Mouse (Mus musculus): ENCODE results near the gene Cdh4.

Cdh4 gene

GRCm38 (mm10) chr2:179790684-179791083 lies 348.5 kb downstream of the Cdh4 start:
- no peak for DNase-seq (ENCODE audit: low spot score)

GRCm38 (mm10) chr2:179792426-179793133 lies 350.3 kb downstream of the Cdh4 start:
- peak; percentile 56 for DNase-seq (ENCODE audit: low spot score)

GRCm38 (mm10) chr2:179794354-179794753 lies 352.1 kb downstream of the Cdh4 start:
- DNase-seq (ENCODE audit: low spot score), result no peak

GRCm38 (mm10) chr2:179795452-179795851 lies 353.2 kb downstream of the Cdh4 start:
- no peak for DNase-seq (ENCODE audit: low spot score)

GRCm38 (mm10) chr2:179799906-179800532 lies 357.8 kb downstream of the Cdh4 start:
- no peak for DNase-seq (ENCODE audit: low spot score)

- DNase-seq (ENCODE audit: low spot score), result no peak
These were observed 358.8 kb downstream of the Cdh4 start for GRCm38 (mm10) chr2:179801042-179801441.

- no peak for DNase-seq (ENCODE audit: low spot score)
These were observed 360.2 kb downstream of the Cdh4 start for GRCm38 (mm10) chr2:179802411-179802810.

- no peak for DNase-seq (ENCODE audit: low spot score)
These were observed 368.9 kb downstream of the Cdh4 start for GRCm38 (mm10) chr2:179811086-179811485.

- DNase-seq (ENCODE audit: low spot score), result no peak
These were observed 371.0 kb downstream of the Cdh4 start for GRCm38 (mm10) chr2:179813035-179813827.

- no peak for DNase-seq (ENCODE audit: low spot score)
These were observed 382.6 kb downstream of the Cdh4 start for GRCm38 (mm10) chr2:179824776-179825326.

- no peak for DNase-seq (ENCODE audit: low spot score)
These were observed 386.7 kb downstream of the Cdh4 start for GRCm38 (mm10) chr2:179828968-179829367.

- DNase-seq (ENCODE audit: low spot score), result peak; percentile 77
These were observed 387.7 kb downstream of the Cdh4 start for GRCm38 (mm10) chr2:179829972-179830371.

GRCm38 (mm10) chr2:179834892-179835291 lies 392.7 kb downstream of the Cdh4 start:
- DNase-seq (ENCODE audit: low spot score), result no peak

- no peak for DNase-seq (ENCODE audit: low spot score)
These were observed 393.3 kb downstream of the Cdh4 start for GRCm38 (mm10) chr2:179835570-179835969.

GRCm38 (mm10) chr2:179837186-179837585 lies 395.0 kb downstream of the Cdh4 start:
- DNase-seq (ENCODE audit: low spot score), result no peak

- no peak for DNase-seq (ENCODE audit: low spot score)
These were observed 395.8 kb downstream of the Cdh4 start for GRCm38 (mm10) chr2:179838036-179838435.

GRCm38 (mm10) chr2:179842610-179843389 lies 400.6 kb downstream of the Cdh4 start:
- no peak for DNase-seq (ENCODE audit: low spot score)

GRCm38 (mm10) chr2:179849732-179850131 lies 407.5 kb downstream of the Cdh4 start:
- DNase-seq (ENCODE audit: low spot score), result no peak

GRCm38 (mm10) chr2:179852169-179852568 lies 409.9 kb downstream of the Cdh4 start:
- DNase-seq (ENCODE audit: low spot score), result no peak

GRCm38 (mm10) chr2:179852862-179853261 lies 410.6 kb downstream of the Cdh4 start:
- DNase-seq (ENCODE audit: low spot score), result no peak

- DNase-seq (ENCODE audit: low spot score), result no peak
These were observed 411.7 kb downstream of the Cdh4 start for GRCm38 (mm10) chr2:179853892-179854291.

- DNase-seq (ENCODE audit: low spot score), result no peak
These were observed 414.9 kb downstream of the Cdh4 start for GRCm38 (mm10) chr2:179857086-179857485.
